Mouse (Mus musculus) liver, adult 2 months (tissue): ENCODE data around the gene Fcrl1. TPM values are rescaled to one million over a fixed set of nuclear protein-coding genes. Genes with fewer than 3 reads are reported as not detected.

ENCODE experiments used
- DNase-seq: peaks from one replicate; pipeline ENCODE4 v3.0.0-alpha.2; 2011; ENCODE audit warnings: low read depth, low spot score; ENCODE audit errors: extremely low read depth
- H3K27ac ChIP-seq: fragments of 200-500 bp; replicated peaks from 2 replicates; pipeline ENCODE4 v1.5.1; 2012; ENCODE audit warnings: low read depth, mild to moderate bottlenecking, control low read depth, inconsistent platforms, low read length; ENCODE audit not compliant: insufficient read depth
- H3K27me3 ChIP-seq: fragments of 200-500 bp; 2 replicates; pipeline ENCODE4 v1.6.1; 2012; ENCODE audit warnings: mild to moderate bottlenecking, moderate library complexity, low read length, inconsistent platforms; ENCODE audit not compliant: control insufficient read depth, insufficient read depth
- H3K36me3 ChIP-seq: fragments of 200-500 bp; 2 replicates; pipeline ENCODE4 v1.6.1; 2012; ENCODE audit warnings: low read length, inconsistent platforms; ENCODE audit not compliant: control insufficient read depth, insufficient read depth
- H3K4me1 ChIP-seq: fragments of 200-500 bp; 2 replicates; pipeline ENCODE4 v1.6.1; 2011; ENCODE audit warnings: low read length; ENCODE audit not compliant: control insufficient read depth, insufficient read depth
- H3K4me3 ChIP-seq: fragments of 200-500 bp; 2 replicates; pipeline ENCODE4 v1.5.1; 2011; ENCODE audit warnings: low read depth, mild to moderate bottlenecking, control low read depth, low read length, moderate library complexity; ENCODE audit not compliant: insufficient read depth
- H3K79me2 ChIP-seq: fragments of 200-500 bp; 2 replicates; pipeline ENCODE4 v1.6.1; 2012; ENCODE audit warnings: inconsistent platforms, mild to moderate bottlenecking, low read length, moderate library complexity; ENCODE audit not compliant: control insufficient read depth, insufficient read depth
- H3K9ac ChIP-seq: fragments of 200-500 bp; 2 replicates; pipeline ENCODE4 v1.6.1; 2012; ENCODE audit warnings: low read depth, mild to moderate bottlenecking, control low read depth, inconsistent platforms, low read length
- CTCF ChIP-seq: fragments of 200-500 bp; IDR thresholded peaks from 2 replicates; pipeline ENCODE4 v1.5.1; 2011; ENCODE audit warnings: low read depth, low read length, control low read depth
- POLR2A ChIP-seq: fragments of 200-500 bp; IDR thresholded peaks from 2 replicates; pipeline ENCODE4 v1.6.1; 2011; ENCODE audit warnings: low read length, control low read depth; ENCODE audit not compliant: insufficient read depth; ENCODE audit errors: extremely low read depth
- WGBS: fragments of 180-500 bp; shearing (Covaris S2); methylation state at CpG from one replicate; pipeline ENCODE4 v1.1.7; 2018; 5-methylcytosine and 5-hydroxymethylcytosine counted together
- polyA plus RNA-seq: library from polyadenylated mRNA; depleted of rRNA; stranded (reverse); fragments of >200 nt; gene quantifications from 2 replicates; pipeline ENCODE4 v1.2.3, GENCODE M21; 2012
- total RNA-seq: library from RNA; depleted of rRNA; stranded (reverse); fragments of >200 nt; gene quantifications from 2 replicates; pipeline ENCODE4 v1.2.3, GENCODE M21; 2014

Gene Fcrl1
- total and polyA plus RNA-seq, 2 experiments = 0.37 to 0.44 TPM

DNA sequence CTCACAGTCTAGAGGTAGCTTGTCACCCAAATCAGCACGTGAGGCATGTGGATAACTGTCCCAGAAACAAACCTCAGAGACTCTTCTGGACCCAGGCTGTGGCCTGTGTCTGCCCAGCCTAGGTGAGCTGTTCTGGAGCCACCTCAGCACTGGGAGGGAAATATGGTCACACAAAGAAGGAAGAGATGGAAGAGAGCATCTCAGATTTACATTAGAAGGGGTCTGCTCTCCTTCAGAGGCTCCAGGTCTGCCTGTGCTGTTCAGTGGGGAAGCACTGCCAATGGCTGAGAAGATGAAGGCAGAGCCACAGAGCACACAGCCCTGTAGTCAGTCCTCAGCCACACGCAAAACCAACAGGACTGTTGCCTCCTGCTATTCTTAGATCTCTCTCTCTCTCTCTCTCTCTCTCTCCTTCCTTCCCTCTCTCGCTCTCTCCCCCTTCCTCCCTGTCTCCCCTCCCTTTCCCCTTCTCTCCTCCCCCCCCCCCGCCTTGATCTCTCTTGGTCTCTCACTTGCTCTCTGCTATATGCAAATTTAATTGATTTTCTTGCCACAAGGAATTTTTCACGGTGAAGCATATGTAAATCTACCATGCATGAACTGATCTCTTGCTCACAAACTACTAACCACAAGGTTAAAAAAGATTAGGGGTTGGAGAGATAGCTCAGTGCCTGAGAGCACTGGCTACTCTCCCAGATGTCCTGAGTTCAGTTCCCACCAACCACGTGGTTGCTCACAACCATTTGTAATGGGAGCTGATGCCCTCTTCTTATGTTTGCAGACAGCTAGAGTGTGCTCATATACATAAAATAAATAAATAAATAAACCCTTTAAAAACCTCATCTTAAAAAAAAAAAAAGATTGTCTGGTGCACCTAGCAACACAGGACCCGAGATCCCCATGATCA, 5.9 kb downstream of the Fcrl1 start:
- no peak overlapping the region for H3K9ac ChIP-seq
- H3K36me3 ChIP-seq = no peaks in the 10 kb centered on the region
- H3K4me1 ChIP-seq = no peaks in the 10 kb centered on the region
- DNase-seq = no peak
- WGBS = 63% methylated on average over 6 of the region's 7 CpGs
- no peaks in the 10 kb centered on the region for H3K27me3 ChIP-seq
- H3K79me2 ChIP-seq = no peaks in the 10 kb centered on the region
- no peak for TF ChIP-seq POLR2A
- TF ChIP-seq CTCF = no peak
- H3K4me3 ChIP-seq = no peak overlapping the region
- no peak overlapping the region for H3K27ac ChIP-seq

GRCm38 (mm10) chr3:87383308-87383707, 7.1 kb downstream of the Fcrl1 start:
- Histone ChIP-seq H3K27me3 (no peaks in the 10 kb centered on the region), H3K79me2 (no peaks in the 10 kb centered on the region), H3K4me1 (no peaks in the 10 kb centered on the region), H3K27ac (no peak overlapping the region), H3K36me3 (no peaks in the 10 kb centered on the region), H3K9ac (no peak overlapping the region), H3K4me3 (no peak overlapping the region)
- no peak for TF ChIP-seq CTCF
- TF ChIP-seq POLR2A = no peak
- 84% methylated on average over 3 of the region's 3 CpGs for WGBS
- no peak for DNase-seq

GRCm38 (mm10) chr3:87385105-87385504, 8.9 kb downstream of the Fcrl1 start:
- no peak overlapping the region for H3K9ac ChIP-seq
- DNase-seq = no peak
- H3K27me3 ChIP-seq = no peaks in the 10 kb centered on the region
- no peaks in the 10 kb centered on the region for H3K4me1 ChIP-seq
- TF ChIP-seq POLR2A (no peak), CTCF (no peak)
- H3K27ac ChIP-seq = no peak overlapping the region
- no peaks in the 10 kb centered on the region for H3K79me2 ChIP-seq
- 74% methylated on average over 9 of the region's 9 CpGs for WGBS
- no peaks in the 10 kb centered on the region for H3K36me3 ChIP-seq
- no peak overlapping the region for H3K4me3 ChIP-seq

- no peak for DNase-seq
- no peaks in the 10 kb centered on the region for H3K79me2 ChIP-seq
- H3K9ac ChIP-seq = no peak overlapping the region
- WGBS = 81% methylated on average over 1 of the region's 1 CpGs
- no peaks in the 10 kb centered on the region for H3K27me3 ChIP-seq
- H3K4me3 ChIP-seq = no peak overlapping the region
- H3K36me3 ChIP-seq = no peaks in the 10 kb centered on the region
- no peaks in the 10 kb centered on the region for H3K4me1 ChIP-seq
- TF ChIP-seq CTCF (no peak), POLR2A (no peak)
- no peak overlapping the region for H3K27ac ChIP-seq
Measured at GRCm38 (mm10) chr3:87390935-87391334, 14.7 kb downstream of the Fcrl1 start.

DNA sequence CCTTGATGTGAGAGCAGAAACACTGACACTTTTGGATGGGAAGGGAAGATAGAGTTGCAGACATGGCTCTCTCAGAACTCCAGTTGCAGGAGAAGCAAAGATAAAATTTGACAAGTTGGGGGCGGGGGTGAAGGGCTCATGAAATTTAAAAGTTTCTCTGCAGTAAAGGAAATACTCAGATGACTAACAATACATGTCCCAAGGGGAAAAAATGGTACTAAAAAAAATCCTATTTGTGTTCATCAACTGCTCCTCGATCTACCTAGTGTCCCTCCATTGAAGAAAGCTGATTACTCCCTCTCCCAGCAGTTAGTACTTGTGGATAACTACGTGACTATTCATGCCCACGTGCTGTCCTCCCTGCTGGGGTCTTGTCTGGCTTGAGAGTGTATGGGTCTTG, 22.6 kb downstream of the Fcrl1 start:
- WGBS = 65% methylated on average over 4 of the region's 4 CpGs
- Histone ChIP-seq H3K79me2 (no peaks in the 10 kb centered on the region), H3K36me3 (no peaks in the 10 kb centered on the region), H3K9ac (no peak overlapping the region), H3K4me1 (no peaks in the 10 kb centered on the region), H3K27ac (no peak overlapping the region), H3K4me3 (no peak overlapping the region), H3K27me3 (no peaks in the 10 kb centered on the region)
- DNase-seq = no peak
- TF ChIP-seq POLR2A (no peak), CTCF (no peak)

DNA sequence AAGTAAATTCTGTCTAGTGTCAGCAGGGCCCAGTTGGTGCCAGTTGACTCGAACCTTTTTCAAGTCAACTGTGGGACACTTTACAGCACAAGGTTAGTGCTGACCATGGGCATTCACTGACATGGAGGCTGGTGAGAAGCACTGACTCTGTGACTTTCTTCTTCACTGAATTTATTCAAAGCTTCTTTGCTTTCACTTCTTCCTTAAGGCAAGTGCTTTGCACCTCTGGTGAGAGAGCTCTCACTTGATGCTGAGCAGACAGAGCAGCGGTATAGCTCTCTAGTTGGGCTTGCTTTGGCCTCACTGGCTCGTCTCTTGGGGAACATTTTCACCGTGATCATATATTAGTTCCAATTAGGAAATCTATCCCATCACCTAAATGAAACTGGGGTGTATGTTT, 23.7 kb downstream of the Fcrl1 start:
- Histone ChIP-seq H3K79me2 (no peaks in the 10 kb centered on the region), H3K9ac (no peak overlapping the region), H3K27me3 (no peaks in the 10 kb centered on the region), H3K27ac (no peak overlapping the region), H3K36me3 (no peaks in the 10 kb centered on the region), H3K4me3 (no peak overlapping the region), H3K4me1 (no peaks in the 10 kb centered on the region)
- TF ChIP-seq POLR2A (no peak), CTCF (no peak)
- 78% methylated on average over 4 of the region's 4 CpGs for WGBS
- DNase-seq = no peak
